Mouse (Mus musculus): ENCODE results near the gene Taf1c. TPM values are rescaled to one million over a fixed set of nuclear protein-coding genes. Genes with fewer than 3 reads are reported as not detected.

The Taf1c gene
- 10.2 and 10.7 TPM in 2 replicates for polyA plus RNA-seq (2016; fragmentation: Nextera tagmentation; extraction: Ambion mirVana)

- no peaks in the 10 kb centered on the region for H3K27me3 ChIP-seq (replicated peaks)
- H3K27ac ChIP-seq = peak within 1 kb of the TSS; percentile 75
- ATAC-seq = peak; percentile 80
- H3K4me3 ChIP-seq = peak within 1 kb of the TSS; percentile 73
- peak within 1 kb of the TSS; percentile 81 for H3K4me2 ChIP-seq
- peaks cover 13% of the 10 kb centered on the region for H3K9me3 ChIP-seq (replicated peaks)
- H3K4me1 ChIP-seq = peaks cover 14% of the 10 kb centered on the region
- H3K9ac ChIP-seq = peak within 1 kb of the TSS; percentile 78
- H3K36me3 ChIP-seq = peaks cover 34% of the 10 kb centered on the region
- 0% methylated on average over 23 of the region's 23 CpGs for WGBS (ENCODE audit: insufficient replicate concordance)
These were observed at the start of gene Taf1c for GRCm38 (mm10) chr8:119604996-119605395. Gene Taf1c (minus strand): TSS chr8:119605222.

DNA sequence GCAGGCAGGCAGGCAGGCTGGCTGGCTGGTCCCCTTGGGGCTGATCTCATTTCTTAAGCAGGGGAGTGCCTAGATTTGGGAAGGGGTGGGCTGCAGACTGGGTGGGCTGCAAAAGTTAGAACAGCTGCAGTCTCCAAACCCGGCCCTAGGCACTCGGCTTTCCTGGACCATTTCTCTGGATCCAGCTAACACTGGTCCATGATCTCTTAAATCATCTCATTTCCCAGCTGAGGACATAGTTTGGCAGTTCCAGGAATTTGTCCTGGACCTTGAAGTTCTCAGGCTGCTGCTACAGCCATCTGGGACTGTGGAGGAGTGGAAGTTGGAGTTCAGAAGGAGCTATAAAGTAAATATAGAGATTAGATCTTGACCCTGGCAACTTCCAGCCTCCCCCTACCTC, 46.3 kb upstream of the Taf1c start:
- no peak for ATAC-seq
- 39% methylated on average over 2 of the region's 2 CpGs for WGBS (ENCODE audit: insufficient replicate concordance)

DNA sequence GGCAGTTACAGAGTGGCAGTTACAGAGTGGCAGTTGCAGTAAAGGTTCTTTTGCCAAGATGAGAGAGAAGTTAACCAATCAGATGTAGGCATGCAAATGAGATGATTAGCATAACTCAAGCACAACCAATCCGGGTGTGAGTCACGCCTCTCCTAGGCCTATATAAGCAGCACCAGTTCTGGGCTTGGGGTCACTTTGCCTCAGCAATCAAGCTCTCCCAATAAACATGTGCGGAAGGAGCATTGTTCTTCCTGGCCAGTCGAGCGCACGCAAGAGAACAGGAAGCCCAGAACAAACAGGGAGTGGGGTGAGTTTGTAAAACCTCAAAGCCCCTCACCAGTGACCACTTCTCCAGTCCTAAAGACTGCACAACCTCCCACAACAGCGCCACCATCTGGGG, 41.8 kb upstream of the Taf1c start:
- H3K36me3 ChIP-seq = no peaks in the 10 kb centered on the region
- H3K27me3 ChIP-seq (replicated peaks) = peaks cover 12% of the 10 kb centered on the region; the same call in 1 of the 2 replicates
- H3K9ac ChIP-seq = no peak overlapping the region
- no peak overlapping the region for H3K4me2 ChIP-seq
- H3K9me3 ChIP-seq (replicated peaks) = 0 out of 2 replicates have a peak, but pooled peaks cover 7% of the 10 kb centered on the region
- H3K4me1 ChIP-seq = no peaks in the 10 kb centered on the region
- no peak overlapping the region for H3K27ac ChIP-seq
- 67% methylated on average over 7 of the region's 7 CpGs for WGBS (ENCODE audit: insufficient replicate concordance)
- no peak for ATAC-seq
- no peak overlapping the region for H3K4me3 ChIP-seq

More for the DNA sequence above, 46.3 kb upstream of the Taf1c start:
- Histone ChIP-seq H3K4me3 (no peak overlapping the region), H3K9ac (no peak overlapping the region), H3K4me1 (no peaks in the 10 kb centered on the region), H3K4me2 (no peak overlapping the region), H3K36me3 (no peaks in the 10 kb centered on the region), H3K9me3 (replicated peaks) (0 out of 2 replicates have a peak, but pooled peaks cover 3% of the 10 kb centered on the region), H3K27ac (no peak overlapping the region), H3K27me3 (replicated peaks) (peaks cover 8% of the 10 kb centered on the region; the same call in 1 of the 2 replicates)

DNA sequence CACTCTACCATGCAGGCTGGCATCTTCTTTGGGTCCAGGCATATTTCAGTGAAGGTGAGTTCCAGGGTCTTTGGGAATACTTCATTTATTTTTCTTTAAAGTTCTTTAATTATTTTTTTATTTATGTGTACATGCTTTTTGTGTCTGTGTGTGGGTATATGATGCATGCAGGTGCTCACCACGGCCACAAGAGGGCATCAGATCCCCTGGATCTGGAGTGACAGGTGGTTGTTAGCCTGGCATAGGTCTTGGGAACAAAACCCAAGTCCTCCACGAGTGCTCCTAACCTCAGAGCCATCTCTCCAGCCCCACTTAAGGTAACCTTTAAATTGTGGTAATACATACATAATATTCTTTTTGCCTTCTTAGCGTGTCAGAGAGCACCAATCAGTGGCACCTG, 41.2 kb upstream of the Taf1c start:
- Histone ChIP-seq H3K9me3 (replicated peaks) (0 out of 2 replicates have a peak, but pooled peaks cover 7% of the 10 kb centered on the region), H3K4me1 (no peaks in the 10 kb centered on the region), H3K27ac (no peak overlapping the region), H3K36me3 (no peaks in the 10 kb centered on the region), H3K9ac (no peak overlapping the region), H3K27me3 (replicated peaks) (peaks cover 12% of the 10 kb centered on the region; the same call in 1 of the 2 replicates), H3K4me2 (no peak overlapping the region), H3K4me3 (no peak overlapping the region)
- no peak for ATAC-seq
- 46% methylated on average over 3 of the region's 3 CpGs for WGBS (ENCODE audit: insufficient replicate concordance)

DNA sequence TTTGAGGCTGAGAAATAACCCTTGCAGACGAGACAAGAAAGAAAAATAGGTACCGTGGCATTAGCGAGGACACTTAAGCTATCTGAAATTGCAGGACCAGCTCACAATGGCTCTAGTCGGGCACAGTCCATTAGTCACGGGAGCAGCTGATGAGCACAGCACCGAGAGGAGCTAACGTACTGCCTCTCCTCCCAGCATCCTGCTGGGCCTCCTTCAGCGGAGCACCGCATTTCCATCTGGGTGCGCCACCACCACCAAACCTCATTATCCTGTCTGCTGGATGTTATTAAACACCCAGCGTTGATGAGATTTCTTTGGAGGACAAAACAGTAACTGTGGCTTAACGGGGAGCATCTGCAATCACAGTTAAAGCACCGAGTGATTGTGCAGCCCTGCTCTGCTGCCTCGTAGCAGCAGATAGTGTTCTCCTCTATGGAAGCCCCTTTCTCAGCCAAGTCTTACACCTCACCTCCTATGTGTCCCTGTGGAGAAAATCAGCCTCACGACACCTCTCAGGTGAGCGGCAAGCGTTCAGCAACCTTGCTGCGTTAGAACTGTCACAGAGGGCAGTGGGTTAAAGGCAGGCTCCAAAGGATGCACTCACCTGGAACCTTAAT, 40.1 kb upstream of the Taf1c start:
- Histone ChIP-seq H3K4me3 (no peak overlapping the region), H3K4me1 (no peaks in the 10 kb centered on the region), H3K9me3 (replicated peaks) (0 out of 2 replicates have a peak, but pooled peaks cover 7% of the 10 kb centered on the region), H3K9ac (no peak overlapping the region), H3K4me2 (no peak overlapping the region), H3K27ac (no peak overlapping the region), H3K36me3 (no peaks in the 10 kb centered on the region), H3K27me3 (replicated peaks) (peaks cover 14% of the 10 kb centered on the region; the same call in 1 of the 2 replicates)
- WGBS (ENCODE audit: insufficient replicate concordance) = 64% methylated on average over 18 of the region's 18 CpGs
- no peak for ATAC-seq

DNA sequence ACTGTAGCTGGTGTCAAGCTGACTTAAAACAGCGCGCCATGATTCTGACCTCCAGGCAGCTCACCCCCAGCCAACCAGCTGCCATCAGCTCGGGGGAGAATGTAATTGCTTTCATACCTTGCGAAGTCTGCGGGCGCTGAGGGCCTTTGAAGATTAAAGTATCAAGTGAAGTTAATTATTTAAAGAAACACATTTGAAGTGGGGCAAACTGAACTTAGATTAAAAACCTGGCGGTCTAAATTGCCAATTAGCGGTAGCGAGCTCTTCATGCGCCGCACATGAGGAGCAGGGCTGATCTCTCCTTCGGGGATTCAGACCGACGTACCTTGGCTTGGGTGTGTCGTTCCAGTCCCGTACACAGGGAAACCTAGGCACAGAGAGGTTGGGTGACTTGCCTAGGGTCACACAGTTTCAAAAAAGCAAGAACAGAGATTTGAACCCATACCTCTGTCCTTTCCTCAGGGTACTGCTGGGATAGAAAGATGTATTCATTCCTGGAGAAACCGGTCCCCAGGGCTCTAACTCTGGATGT, 39.5 kb upstream of the Taf1c start:
- Histone ChIP-seq H3K4me1 (no peaks in the 10 kb centered on the region), H3K27ac (no peak overlapping the region), H3K9ac (no peak overlapping the region), H3K4me3 (no peak overlapping the region), H3K4me2 (no peak overlapping the region), H3K27me3 (replicated peaks) (peaks cover 16% of the 10 kb centered on the region; the same call in 1 of the 2 replicates), H3K9me3 (replicated peaks) (0 out of 2 replicates have a peak, but pooled peaks cover 7% of the 10 kb centered on the region), H3K36me3 (no peaks in the 10 kb centered on the region)
- no peak for ATAC-seq
- 79% methylated on average over 17 of the region's 17 CpGs for WGBS (ENCODE audit: insufficient replicate concordance)

- WGBS (ENCODE audit: insufficient replicate concordance) = 72% methylated on average over 1 of the region's 1 CpGs
- H3K9ac ChIP-seq = no peak overlapping the region
- ATAC-seq = no peak
- H3K4me1 ChIP-seq = no peaks in the 10 kb centered on the region
- no peak overlapping the region for H3K4me2 ChIP-seq
- H3K27ac ChIP-seq = no peak overlapping the region
- 0 out of 2 replicates have a peak, but pooled peaks cover 7% of the 10 kb centered on the region for H3K9me3 ChIP-seq (replicated peaks)
- peaks cover 16% of the 10 kb centered on the region; the same call in 1 of the 2 replicates for H3K27me3 ChIP-seq (replicated peaks)
- H3K36me3 ChIP-seq = no peaks in the 10 kb centered on the region
- H3K4me3 ChIP-seq = no peak overlapping the region
These were observed 37.9 kb upstream of the Taf1c start for GRCm38 (mm10) chr8:119642960-119643359.

DNA sequence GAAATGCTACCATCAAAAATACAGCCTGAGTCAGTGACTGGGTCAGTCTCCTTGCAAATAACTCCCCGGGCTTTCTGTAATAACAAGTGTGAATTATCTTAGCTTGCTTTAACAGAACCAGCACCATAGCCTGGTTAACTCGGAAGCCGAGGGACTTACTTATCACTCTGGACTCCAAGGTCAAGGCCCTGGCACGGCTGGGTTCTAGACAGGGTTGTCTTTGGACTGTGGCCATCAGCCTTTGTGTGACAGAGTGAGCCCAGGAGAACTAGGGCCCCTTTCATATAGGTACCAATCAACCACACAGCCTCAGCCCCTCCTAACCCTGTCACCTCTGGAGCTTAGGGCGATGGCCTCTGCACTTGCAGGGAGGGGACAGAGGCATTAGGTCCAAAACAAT, 36.0 kb upstream of the Taf1c start:
- WGBS (ENCODE audit: insufficient replicate concordance) = 56% methylated on average over 5 of the region's 5 CpGs
- Histone ChIP-seq H3K27ac (no peak overlapping the region), H3K4me1 (no peaks in the 10 kb centered on the region), H3K4me2 (no peak overlapping the region), H3K36me3 (no peaks in the 10 kb centered on the region), H3K9me3 (replicated peaks) (0 out of 2 replicates have a peak, but pooled peaks cover 2% of the 10 kb centered on the region), H3K9ac (no peak overlapping the region), H3K27me3 (replicated peaks) (peaks cover 35% of the 10 kb centered on the region), H3K4me3 (no peak overlapping the region)
- ATAC-seq = no peak

DNA sequence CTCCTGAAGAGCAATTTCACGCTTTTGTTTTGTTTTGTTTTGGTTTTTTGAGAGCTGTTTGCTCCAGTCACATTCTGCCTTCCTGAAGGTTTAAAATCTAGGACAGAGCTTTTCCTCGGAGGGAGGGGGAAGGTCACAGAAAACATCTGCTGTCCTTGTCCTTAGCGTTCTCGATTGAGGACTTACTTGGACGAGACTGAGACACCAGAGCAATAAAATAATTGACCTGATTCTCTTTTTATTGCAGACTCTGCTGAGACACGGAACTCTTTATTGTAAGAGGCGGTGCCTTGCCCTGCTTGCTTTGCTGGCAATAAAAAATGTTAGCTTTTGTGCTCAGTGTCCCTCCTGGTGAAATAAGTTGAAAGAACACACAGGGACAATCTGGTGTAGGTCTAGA, 34.8 kb upstream of the Taf1c start:
- H3K4me3 ChIP-seq = no peak overlapping the region
- H3K36me3 ChIP-seq = no peaks in the 10 kb centered on the region
- no peaks in the 10 kb centered on the region for H3K4me1 ChIP-seq
- ATAC-seq = no peak
- no peak overlapping the region for H3K27ac ChIP-seq
- 63% methylated on average over 7 of the region's 7 CpGs for WGBS (ENCODE audit: insufficient replicate concordance)
- no peak overlapping the region for H3K4me2 ChIP-seq
- no peak overlapping the region for H3K9ac ChIP-seq
- no peaks in the 10 kb centered on the region for H3K9me3 ChIP-seq (replicated peaks)
- peaks cover 46% of the 10 kb centered on the region for H3K27me3 ChIP-seq (replicated peaks)

GRCm38 (mm10) chr8:119638261-119638660, 33.2 kb upstream of the Taf1c start:
- Histone ChIP-seq H3K9me3 (replicated peaks) (no peaks in the 10 kb centered on the region), H3K4me3 (no peak overlapping the region), H3K36me3 (no peaks in the 10 kb centered on the region), H3K4me2 (no peak overlapping the region), H3K27me3 (replicated peaks) (peaks cover 55% of the 10 kb centered on the region), H3K27ac (no peak overlapping the region), H3K9ac (no peak overlapping the region), H3K4me1 (no peaks in the 10 kb centered on the region)
- WGBS (ENCODE audit: insufficient replicate concordance) = 68% methylated on average over 6 of the region's 6 CpGs
- no peak for ATAC-seq

DNA sequence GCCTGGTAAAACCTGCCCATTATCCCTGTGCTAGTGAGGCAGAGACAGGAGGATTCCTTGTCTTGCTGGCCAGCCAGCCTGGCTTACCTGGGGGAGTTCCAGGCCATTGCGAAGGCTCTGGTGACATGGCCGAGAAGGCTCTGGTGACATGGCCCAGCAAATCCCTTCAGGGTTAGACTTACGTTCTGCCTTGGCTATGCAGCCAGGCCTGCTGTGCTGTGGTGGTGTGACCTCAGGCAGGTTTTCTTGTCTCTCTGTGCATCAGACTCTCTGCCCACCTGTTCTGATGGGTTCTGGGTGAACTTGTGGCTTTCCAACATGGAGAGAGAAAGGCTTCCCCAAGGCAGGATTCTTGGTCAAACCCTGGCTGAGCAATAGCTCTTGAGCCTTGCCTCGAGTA, 32.4 kb upstream of the Taf1c start:
- peaks cover 60% of the 10 kb centered on the region for H3K27me3 ChIP-seq (replicated peaks)
- WGBS (ENCODE audit: insufficient replicate concordance) = 59% methylated on average over 4 of the region's 4 CpGs
- H3K4me3 ChIP-seq = no peak overlapping the region

GRCm38 (mm10) chr8:119636766-119637165, 31.7 kb upstream of the Taf1c start:
- Histone ChIP-seq H3K4me1 (no peaks in the 10 kb centered on the region), H3K4me3 (no peak overlapping the region), H3K27me3 (replicated peaks) (peaks cover 66% of the 10 kb centered on the region), H3K9me3 (replicated peaks) (no peaks in the 10 kb centered on the region), H3K9ac (no peak overlapping the region), H3K27ac (no peak overlapping the region), H3K4me2 (no peak overlapping the region), H3K36me3 (no peaks in the 10 kb centered on the region)
- 52% methylated on average over 7 of the region's 7 CpGs for WGBS (ENCODE audit: insufficient replicate concordance)
- ATAC-seq = no peak

More for the DNA sequence above, 32.4 kb upstream of the Taf1c start:
- no peaks in the 10 kb centered on the region for H3K9me3 ChIP-seq (replicated peaks)
- no peak for ATAC-seq
- H3K4me2 ChIP-seq = no peak overlapping the region
- H3K4me1 ChIP-seq = no peaks in the 10 kb centered on the region
- no peaks in the 10 kb centered on the region for H3K36me3 ChIP-seq
- no peak overlapping the region for H3K9ac ChIP-seq
- H3K27ac ChIP-seq = no peak overlapping the region
